Mouse (Mus musculus): ENCODE data around the gene Cd3d. TPM values are rescaled to one million over a fixed set of nuclear protein-coding genes. Genes with fewer than 3 reads are reported as not detected.

Cd3d gene
- total RNA-seq, 2 experiments from 2014 or later = 5.5 TPM; not detected in 1

- no peak for ATAC-seq (replicated peaks; ENCODE audit: low FRiP score, low TSS enrichment, poor library complexity, severe bottlenecking)
Observed at GRCm38 (mm10) chr9:45030341-45030740, 48.8 kb downstream of the Cd3d start.

GRCm38 (mm10) chr9:45032261-45032660, 50.7 kb downstream of the Cd3d start:
- no peak for ATAC-seq (replicated peaks; ENCODE audit: low FRiP score, low TSS enrichment, poor library complexity, severe bottlenecking)

- no peak for ATAC-seq (replicated peaks; ENCODE audit: low FRiP score, low TSS enrichment, poor library complexity, severe bottlenecking)
Observed at GRCm38 (mm10) chr9:45034526-45034925, 52.9 kb downstream of the Cd3d start.

Other genes starting within 250 kb of the Cd3d start
- 3.7 and 5.3 TPM in 2 replicates for gene Phldb1, start 246.6 kb upstream of the Cd3d start, total RNA-seq (2014; fragmentation: Nextera tagmentation)
- 1.6 and 14.1 TPM in 2 replicates for gene Phldb1, start 246.6 kb upstream of the Cd3d start, total RNA-seq (2017)
- 111 and 119 TPM in 2 replicates for gene Arcn1, start 213.9 kb upstream of the Cd3d start, total RNA-seq (2014; fragmentation: Nextera tagmentation)
- 177 and 182 TPM in 2 replicates for gene Arcn1, start 213.9 kb upstream of the Cd3d start, total RNA-seq (2017)
- 27.7 and 31.3 TPM in 2 replicates for gene Ift46, start 213.9 kb upstream of the Cd3d start, total RNA-seq (2014; fragmentation: Nextera tagmentation)
- 24.1 and 28.7 TPM in 2 replicates for gene Ift46, start 213.9 kb upstream of the Cd3d start, total RNA-seq (2017)
- gene Tmem25, start 182.5 kb upstream of the Cd3d start, total RNA-seq (2014; fragmentation: Nextera tagmentation) = not detected in 2 replicates
- 0.28 TPM in 1 of 2 replicates, not detected in the other for gene Tmem25, start 182.5 kb upstream of the Cd3d start, total RNA-seq (2017)
- not detected in 2 replicates for gene Ttc36, start 178.7 kb upstream of the Cd3d start, total RNA-seq (2014; fragmentation: Nextera tagmentation)
- gene Ttc36, start 178.7 kb upstream of the Cd3d start, total RNA-seq (2017) = not detected in 2 replicates
- gene Kmt2a, start 100.5 kb upstream of the Cd3d start, total RNA-seq (2014; fragmentation: Nextera tagmentation) = 97.4 and 110 TPM in 2 replicates
- 14.0 and 23.6 TPM in 2 replicates for gene Kmt2a, start 100.5 kb upstream of the Cd3d start, total RNA-seq (2017)
- 751 and 827 TPM in 2 replicates for gene Atp5l, start 61.0 kb upstream of the Cd3d start, total RNA-seq (2014; fragmentation: Nextera tagmentation)
- 149 and 255 TPM in 2 replicates for gene Atp5l, start 61.0 kb upstream of the Cd3d start, total RNA-seq (2017)
- 58.0 and 64.3 TPM in 2 replicates for gene Ube4a, start 16.2 kb upstream of the Cd3d start, total RNA-seq (2014; fragmentation: Nextera tagmentation)
- gene Ube4a, start 16.2 kb upstream of the Cd3d start, total RNA-seq (2017) = 40.6 and 50.2 TPM in 2 replicates
- 2.3 and 17.7 TPM in 2 replicates for gene Cd3g, start 1.4 kb upstream of the Cd3d start, total RNA-seq (2014; fragmentation: Nextera tagmentation)
- 2.6 and 14.6 TPM in 2 replicates for gene Cd3g, start 1.4 kb upstream of the Cd3d start, total RNA-seq (2017)
- gene Cd3e, start 27.8 kb downstream of the Cd3d start, total RNA-seq (2014; fragmentation: Nextera tagmentation) = 10.5 and 20.5 TPM in 2 replicates
- not detected in 2 replicates for gene Cd3e, start 27.8 kb downstream of the Cd3d start, total RNA-seq (2017)
- gene Mpzl2, start 58.0 kb downstream of the Cd3d start, total RNA-seq (2014; fragmentation: Nextera tagmentation) = 0.77 TPM in 1 of 2 replicates, not detected in the other
- gene Mpzl2, start 58.0 kb downstream of the Cd3d start, total RNA-seq (2017) = not detected in 2 replicates
- gene Mpzl3, start 73.4 kb downstream of the Cd3d start, total RNA-seq (2014; fragmentation: Nextera tagmentation) = not detected in 2 replicates
- gene Mpzl3, start 73.4 kb downstream of the Cd3d start, total RNA-seq (2017) = 0.65 TPM in 1 of 2 replicates, not detected in the other
- gene Jaml, start 97.4 kb downstream of the Cd3d start, total RNA-seq (2014; fragmentation: Nextera tagmentation) = 0.79 and 0.81 TPM in 2 replicates
- 0.61 and 0.94 TPM in 2 replicates for gene Jaml, start 97.4 kb downstream of the Cd3d start, total RNA-seq (2017)
- gene Scn2b, start 136.0 kb downstream of the Cd3d start, total RNA-seq (2014; fragmentation: Nextera tagmentation) = not detected in 2 replicates
- not detected in 2 replicates for gene Scn2b, start 136.0 kb downstream of the Cd3d start, total RNA-seq (2017)
- gene Scn4b, start 156.6 kb downstream of the Cd3d start, total RNA-seq (2014; fragmentation: Nextera tagmentation) = 0.22 and 1.2 TPM in 2 replicates
- 1.1 TPM in 1 of 2 replicates, not detected in the other for gene Scn4b, start 156.6 kb downstream of the Cd3d start, total RNA-seq (2017)
- gene BC049352, start 200.2 kb downstream of the Cd3d start, total RNA-seq (2014; fragmentation: Nextera tagmentation) = not detected in 2 replicates
- gene BC049352, start 200.2 kb downstream of the Cd3d start, total RNA-seq (2017) = not detected in 2 replicates
- not detected in 2 replicates for gene Tmprss4, start 222.3 kb downstream of the Cd3d start, total RNA-seq (2014; fragmentation: Nextera tagmentation)
- gene Tmprss4, start 222.3 kb downstream of the Cd3d start, total RNA-seq (2017) = not detected in 2 replicates

Data from megakaryocyte-erythroid progenitor cell, adult 5-6 weeks (primary cell).